Comparison of ENCODE assay signal across 19 mouse cellular contexts in genomic region chr2:44397735-44398337, GRCm38 (mm10).
DNase-seq lines count a peak whose midpoint lies in the region; ATAC-seq lines count a peak whose summit lies in the region.
"Had no signal": no experiment of that assay in that cellular context is flagged by ENCODE, and none has a peak within 500 bp of the region (broad histone marks: within the 10 kb centered on the region; RNA-seq: fewer than 3 reads in every experiment).

No protein-coding gene starts in this region.

- no peak overlapping the region for H3K9ac ChIP-seq in hindbrain, embryonic 14.5 days
- no peak overlapping the region for H3K9ac ChIP-seq in midbrain, embryonic 11.5 days (ENCODE audit: low read length)
- H3K9ac ChIP-seq in midbrain, embryonic 16.5 days (ENCODE audit: low read depth, low read length), result no peak overlapping the region
- H3K9ac ChIP-seq in forebrain, embryonic 16.5 days (replicated peaks; ENCODE audit: low read depth, low read length), result no peak overlapping the region
- H3K9ac ChIP-seq: limb, embryonic 12.5 days; liver, embryonic 13.5 days; stomach, embryonic 15.5 days had no signal

- intact Hi-C loops in gastrocnemius, postnatal 36 days (cut with DNase I), result no loop called here

- no peaks in the 10 kb centered on the region for H3K36me3 ChIP-seq in hindbrain, embryonic 10.5 days
- H3K36me3 ChIP-seq in hindbrain, embryonic 14.5 days (replicated peaks; ENCODE audit: control insufficient read depth, insufficient read depth), result no peaks in the 10 kb centered on the region
- H3K36me3 ChIP-seq in midbrain, embryonic 11.5 days (ENCODE audit: control insufficient read depth, insufficient read depth, low read length), result no peaks in the 10 kb centered on the region
- no peaks in the 10 kb centered on the region for H3K36me3 ChIP-seq in midbrain, embryonic 16.5 days (ENCODE audit: control insufficient read depth, insufficient read depth, low read length)
- H3K36me3 ChIP-seq in forebrain, embryonic 16.5 days (ENCODE audit: control insufficient read depth, insufficient read depth), result no peaks in the 10 kb centered on the region
- H3K36me3 ChIP-seq: heart, embryonic 10.5 days; limb, embryonic 12.5 days; liver, embryonic 13.5 days; stomach, embryonic 15.5 days had no signal

- no peak for ATAC-seq in hindbrain, embryonic 14.5 days (ENCODE audit: low FRiP score)
- peak; percentile 63 for ATAC-seq in midbrain, embryonic 11.5 days (ENCODE audit: low FRiP score)
- no peak for ATAC-seq in midbrain, embryonic 16.5 days
- ATAC-seq in forebrain, embryonic 16.5 days, result peak; percentile 43; the same call in 1 of the 2 replicates
- ATAC-seq: lung, postnatal 0 days had no signal

- peak; percentile 10 for DNase-seq in hindbrain, embryonic 10.5 days (ENCODE audit: low spot score)
- no peak for DNase-seq in hindbrain, embryonic 14.5 days (ENCODE audit: low spot score)
- DNase-seq in midbrain, embryonic 11.5 days (ENCODE audit: low spot score, missing footprints), result peak; percentile 89
- no peak for DNase-seq in gastrocnemius, postnatal 36 days
- no peak for DNase-seq in layer of hippocampus, postnatal 14 days (ENCODE audit: low spot score in 2 of 2)
- DNase-seq: adrenal gland, postnatal 36 days; cerebellum, adult 9-10 months; gastrocnemius, postnatal 25 days; heart, postnatal 10 days; liver, embryonic 13.5 days; thymus, adult 2 months had no signal

- peaks cover 30% of the 10 kb centered on the region for H3K4me1 ChIP-seq in hindbrain, embryonic 10.5 days (replicated peaks)
- H3K4me1 ChIP-seq in hindbrain, embryonic 14.5 days (replicated peaks; ENCODE audit: control insufficient read depth, insufficient read depth, low read length), result no peaks in the 10 kb centered on the region
- H3K4me1 ChIP-seq in midbrain, embryonic 11.5 days (ENCODE audit: control insufficient read depth, insufficient read depth, low read length), result peaks cover 19% of the 10 kb centered on the region
- H3K4me1 ChIP-seq in midbrain, embryonic 16.5 days (ENCODE audit: control insufficient read depth, insufficient read depth, low read length), result no peaks in the 10 kb centered on the region
- H3K4me1 ChIP-seq in forebrain, embryonic 16.5 days (replicated peaks; ENCODE audit: control insufficient read depth, insufficient read depth, low read length), result peaks cover 10% of the 10 kb centered on the region
- H3K4me1 ChIP-seq: heart, embryonic 10.5 days; liver, embryonic 13.5 days; stomach, embryonic 15.5 days had no signal

- no peak overlapping the region for H3K4me3 ChIP-seq in hindbrain, embryonic 10.5 days
- no peak overlapping the region for H3K4me3 ChIP-seq in hindbrain, embryonic 14.5 days (replicated peaks; ENCODE audit: low read length)
- H3K4me3 ChIP-seq in midbrain, embryonic 11.5 days (ENCODE audit: low read depth, low read length), result no peak overlapping the region
- H3K4me3 ChIP-seq in midbrain, embryonic 16.5 days (ENCODE audit: low read depth, low read length), result no peak overlapping the region
- H3K4me3 ChIP-seq in forebrain, embryonic 16.5 days (replicated peaks; ENCODE audit: low read length), result no peak overlapping the region
- H3K4me3 ChIP-seq: erythroblast, embryonic 14.5 days; heart, embryonic 10.5 days; left cerebral cortex, adult 2 months; limb, embryonic 12.5 days; liver, embryonic 13.5 days; stomach, embryonic 15.5 days had no signal

- no peak overlapping the region for H3K4me2 ChIP-seq in hindbrain, embryonic 14.5 days (replicated peaks)
- no peak overlapping the region for H3K4me2 ChIP-seq in midbrain, embryonic 11.5 days
- no peak overlapping the region for H3K4me2 ChIP-seq in midbrain, embryonic 16.5 days (ENCODE audit: low read length)
- no peak overlapping the region for H3K4me2 ChIP-seq in forebrain, embryonic 16.5 days (ENCODE audit: low read length)
- H3K4me2 ChIP-seq: limb, embryonic 12.5 days; liver, embryonic 13.5 days; stomach, embryonic 15.5 days had no signal

- H3K27me3 ChIP-seq in hindbrain, embryonic 10.5 days (ENCODE audit: insufficient read depth, poor library complexity, severe bottlenecking), result no peaks in the 10 kb centered on the region
- H3K27me3 ChIP-seq in hindbrain, embryonic 14.5 days (ENCODE audit: control insufficient read depth, insufficient read depth, low read length), result no peaks in the 10 kb centered on the region
- no peaks in the 10 kb centered on the region for H3K27me3 ChIP-seq in midbrain, embryonic 11.5 days (ENCODE audit: control insufficient read depth, insufficient read depth, low read length)
- H3K27me3 ChIP-seq in midbrain, embryonic 16.5 days (ENCODE audit: control insufficient read depth, insufficient read depth, low read depth, low read length), result no peaks in the 10 kb centered on the region
- no peaks in the 10 kb centered on the region for H3K27me3 ChIP-seq in forebrain, embryonic 16.5 days (replicated peaks; ENCODE audit: control insufficient read depth, insufficient read depth, low read length)
- H3K27me3 ChIP-seq: limb, embryonic 12.5 days; liver, embryonic 13.5 days; stomach, embryonic 15.5 days had no signal

- no peaks in the 10 kb centered on the region for H3K9me3 ChIP-seq in hindbrain, embryonic 10.5 days
- H3K9me3 ChIP-seq in hindbrain, embryonic 14.5 days (ENCODE audit: control insufficient read depth, low read length), result no peaks in the 10 kb centered on the region
- H3K9me3 ChIP-seq in midbrain, embryonic 11.5 days (ENCODE audit: control insufficient read depth, low read length), result no peaks in the 10 kb centered on the region
- no peaks in the 10 kb centered on the region for H3K9me3 ChIP-seq in midbrain, embryonic 16.5 days (replicated peaks; ENCODE audit: control insufficient read depth, low read length, poor library complexity, severe bottlenecking)
- H3K9me3 ChIP-seq in forebrain, embryonic 16.5 days (ENCODE audit: control insufficient read depth, low read length), result no peaks in the 10 kb centered on the region
- H3K9me3 ChIP-seq: heart, embryonic 10.5 days; limb, embryonic 12.5 days; liver, embryonic 13.5 days; stomach, embryonic 15.5 days had no signal

- 71% methylated on average over 4 of the region's 4 CpGs for WGBS in hindbrain, embryonic 10.5 days
- 51% methylated on average over 4 of the region's 4 CpGs for WGBS in hindbrain, embryonic 14.5 days
- 38% methylated on average over 4 of the region's 4 CpGs for WGBS in midbrain, embryonic 11.5 days
- WGBS in midbrain, embryonic 16.5 days, result 32% methylated on average over 4 of the region's 4 CpGs
- WGBS in forebrain, embryonic 16.5 days, result 51% methylated on average over 4 of the region's 4 CpGs

- H3K27ac ChIP-seq in hindbrain, embryonic 10.5 days, result peak overlapping the region; percentile 74
- no peak overlapping the region for H3K27ac ChIP-seq in hindbrain, embryonic 14.5 days
- H3K27ac ChIP-seq in midbrain, embryonic 11.5 days (ENCODE audit: low read depth, low read length), result no peak overlapping the region
- H3K27ac ChIP-seq in midbrain, embryonic 16.5 days (ENCODE audit: low read length), result no peak overlapping the region
- no peak overlapping the region for H3K27ac ChIP-seq in forebrain, embryonic 16.5 days (ENCODE audit: low read length)
- H3K27ac ChIP-seq: heart, embryonic 10.5 days; left cerebral cortex, adult 2 months; limb, embryonic 12.5 days; liver, embryonic 13.5 days; stomach, embryonic 15.5 days had no signal

Comparison
In these comparisons a context has a peak if more than half of its experiments do, and no peak if none do; other contexts are left out.
1. DNase-seq: peak in hindbrain, embryonic 10.5 days (single experiment) and midbrain, embryonic 11.5 days (single experiment); none in hindbrain, embryonic 14.5 days (single experiment), gastrocnemius, postnatal 36 days (0 of 2) and layer of hippocampus, postnatal 14 days (0 of 2).
2. ATAC-seq: peak in midbrain, embryonic 11.5 days (single experiment) and forebrain, embryonic 16.5 days (single experiment); none in hindbrain, embryonic 14.5 days (single experiment) and midbrain, embryonic 16.5 days (single experiment).